Mouse (Mus musculus) CD8-positive naive resting alpha-beta T cell, adult 2 months (primary cell): Measurements from ENCODE around the gene Gtpbp4.
"Not testable (repeated sequence)": the region's sequence is repeated elsewhere in the genome, so short reads cannot be mapped to it uniquely, and the experiment has no call there.

ENCODE experiments used
- DNase-seq, 2 experiments: peaks; one replicate each; pipeline ENCODE4 v3.0.0; 2022; ENCODE audit warnings: low read depth in 2 of 2, low spot score in 2 of 2

Gene Gtpbp4

GRCm38 (mm10) chr13:8972972-8973371, 22.9 kb downstream of the Gtpbp4 start:
- DNase-seq = no peak

- no peak for DNase-seq
These were observed 23.5 kb downstream of the Gtpbp4 start for GRCm38 (mm10) chr13:8972369-8972768.

- no peak for DNase-seq
These were observed 28.1 kb downstream of the Gtpbp4 start for GRCm38 (mm10) chr13:8967742-8968141.

GRCm38 (mm10) chr13:8965224-8965623, 30.7 kb downstream of the Gtpbp4 start:
- no peak for DNase-seq

- not testable (repeated sequence) for DNase-seq
These were observed 33.6 kb downstream of the Gtpbp4 start for GRCm38 (mm10) chr13:8962266-8962665.

- not testable (repeated sequence) for DNase-seq
These were observed 34.6 kb downstream of the Gtpbp4 start for GRCm38 (mm10) chr13:8961128-8961888.

- not testable (repeated sequence) for DNase-seq
These were observed 36.3 kb downstream of the Gtpbp4 start for GRCm38 (mm10) chr13:8959554-8959953.

GRCm38 (mm10) chr13:8959058-8959457, 36.8 kb downstream of the Gtpbp4 start:
- DNase-seq = not testable (repeated sequence)

- DNase-seq = not testable (repeated sequence)
These were observed 39.0 kb downstream of the Gtpbp4 start for GRCm38 (mm10) chr13:8956873-8957272.

GRCm38 (mm10) chr13:8955127-8955526, 40.8 kb downstream of the Gtpbp4 start:
- DNase-seq = not testable (repeated sequence)

GRCm38 (mm10) chr13:8952563-8952962, 43.3 kb downstream of the Gtpbp4 start, which contains the start of gene Idi2:
Idi2 (plus strand) TSS chr13:8952863.
- not testable (repeated sequence) for DNase-seq

GRCm38 (mm10) chr13:8948131-8948530, 47.8 kb downstream of the Gtpbp4 start, which contains the start of gene Gm9745:
Gm9745 (minus strand) TSS chr13:8948231.
- not testable (repeated sequence) for DNase-seq

- DNase-seq = not testable (repeated sequence)
These were observed 52.1 kb downstream of the Gtpbp4 start for GRCm38 (mm10) chr13:8943828-8944227.

GRCm38 (mm10) chr13:8941701-8942100, 54.2 kb downstream of the Gtpbp4 start:
- not testable (repeated sequence) for DNase-seq

- not testable (repeated sequence) for DNase-seq
These were observed 54.8 kb downstream of the Gtpbp4 start for GRCm38 (mm10) chr13:8941110-8941509.

GRCm38 (mm10) chr13:8937611-8938140, 58.2 kb downstream of the Gtpbp4 start:
- DNase-seq = not testable (repeated sequence)

- no peak for DNase-seq
These were observed 62.4 kb downstream of the Gtpbp4 start for GRCm38 (mm10) chr13:8933499-8933898.
